Mouse (Mus musculus): ENCODE results near the gene Trim67. TPM values are rescaled to one million over a fixed set of nuclear protein-coding genes. Genes with fewer than 3 reads are reported as not detected.

Gene Trim67
- total RNA-seq, 2 experiments from 2014 or later, result 3.1 to 3.9 TPM

DNA sequence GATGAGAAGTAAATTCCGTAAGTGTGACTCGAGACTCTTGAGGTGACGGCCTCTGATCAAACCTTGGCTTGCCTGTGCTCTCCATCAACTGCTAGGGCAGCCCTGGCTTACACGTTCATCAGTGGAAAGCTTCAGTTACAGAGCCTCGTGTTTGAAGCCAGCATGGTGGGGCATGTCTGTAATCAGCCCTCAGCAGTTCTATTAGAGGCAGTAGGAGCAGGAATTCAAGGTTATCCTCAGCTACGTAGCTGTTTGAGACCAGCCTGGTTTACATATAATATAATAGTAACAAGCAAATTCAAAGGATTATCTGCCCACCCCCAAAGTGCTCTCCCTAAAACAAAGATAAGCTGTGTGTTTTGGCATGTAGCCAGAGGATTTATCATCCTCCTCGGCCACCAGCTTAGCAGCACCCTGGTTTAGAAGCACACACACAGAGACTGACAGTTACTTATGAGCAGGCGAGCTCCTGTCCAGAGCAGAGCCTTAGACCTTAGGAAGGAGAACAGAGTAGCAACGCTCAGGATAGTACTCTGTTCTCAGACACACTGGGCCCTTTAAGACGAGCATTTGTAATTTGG, 86.1 kb downstream of the Trim67 start:
- no peak for DNase-seq

Other genes starting within 250 kb of the Trim67 start
- gene Agt, start 223.4 kb upstream of the Trim67 start, total RNA-seq (2021), result 10 to 100 TPM; 29.9 to 30.8 TPM
- gene Capn9, start 217.0 kb upstream of the Trim67 start, total RNA-seq (2021), result under 1 TPM; 0.15 to 0.20 TPM
- gene 2310022B05Rik, start 129.7 kb upstream of the Trim67 start, total RNA-seq (2021), result 10 to 100 TPM; 71.9 to 76.2 TPM
- 10 to 100 TPM; 45.4 to 53.5 TPM for gene Ttc13, start 71.1 kb upstream of the Trim67 start, total RNA-seq (2021)
- gene Arv1, start 71.0 kb upstream of the Trim67 start, total RNA-seq (2021), result 10 to 100 TPM; 13.7 to 13.8 TPM
- gene Fam89a, start 41.3 kb upstream of the Trim67 start, total RNA-seq (2021), result under 1 TPM; 0.48 to 0.95 TPM
- gene Gnpat, start 69.9 kb downstream of the Trim67 start, total RNA-seq (2021), result 10 to 100 TPM; 55.6 to 68.3 TPM
- 10 to 100 TPM; 23.3 to 26.1 TPM for gene 2810004N23Rik, start 70.0 kb downstream of the Trim67 start, total RNA-seq (2021)
- 10 to 100 TPM; 36.6 to 36.8 TPM for gene Exoc8, start 104.6 kb downstream of the Trim67 start, total RNA-seq (2021)
- gene Sprtn, start 104.8 kb downstream of the Trim67 start, total RNA-seq (2021), result 10 to 100 TPM; 14.4 to 16.1 TPM
- gene Egln1, start 156.2 kb downstream of the Trim67 start, total RNA-seq (2021), result 10 to 100 TPM; 62.5 to 63.4 TPM
- gene Tsnax, start 219.9 kb downstream of the Trim67 start, total RNA-seq (2021), result 100 to 1,000 TPM; 135 to 151 TPM